In genomic region chr13:119602688-119603331, GRCm38 (mm10) we compare ENCODE assay signal across 8 mouse cellular contexts. TPM values are rescaled to one million over a fixed set of nuclear protein-coding genes. Genes with fewer than 3 reads are reported as not detected.
DNase-seq lines count a peak whose midpoint lies in the region.
"Had no signal": no experiment of that assay in that cellular context is flagged by ENCODE, and none has a peak within 500 bp of the region (broad histone marks: within the 10 kb centered on the region; RNA-seq: fewer than 3 reads in every experiment).

No protein-coding gene starts in this region.

- peak; percentile 50 to 60 for DNase-seq in adrenal gland, postnatal 4 days (ENCODE audit: low spot score in 2 of 2)
- peak; percentile 86 for DNase-seq in embryo, embryonic 11 days
- DNase-seq in heart, adult 11 months = peak; percentile 93
- peak; percentile 73 to 88 for DNase-seq in kidney, postnatal 4 days
- peak; percentile 72 for DNase-seq in lung, postnatal 10 days
- DNase-seq in right cerebral cortex, adult 18-20 months = peak; percentile 31
- DNase-seq in thymus, postnatal 0 days (ENCODE audit: low spot score) = peak; percentile 13

RNA-seq across cellular contexts. Expression of gene Ccl28, which starts 20.8 kb away (rescaled TPM):
- 1 to 10 TPM in 1 of 2 experiments, under 1 TPM in 1; 0.67 to 1.1 TPM for total RNA-seq in adrenal gland, postnatal 4 days (2021)
- 0.04 and 0.08 TPM in 2 replicates for polyA plus RNA-seq in thymus, postnatal 0 days (2015; fragmentation: Nextera tagmentation; extraction: Ambion mirVana)
- total RNA-seq: neutrophil, adult 5-6 weeks had no signal

Comparison
In these comparisons a context has a peak if more than half of its experiments do, and no peak if none do; other contexts are left out.
1. Peak in every context shown above with its lines: DNase-seq.
2. DNase-seq: peak in every context shown above with its lines; median percentile 93 in heart, adult 11 months; 86 in embryo, embryonic 11 days; 80 in kidney, postnatal 4 days; 72 in lung, postnatal 10 days; 55 in adrenal gland, postnatal 4 days; 31 in right cerebral cortex, adult 18-20 months; 13 in thymus, postnatal 0 days.